Comparison of ENCODE assay signal across 8 mouse cellular contexts in genomic region chr16:29683563-29683962, GRCm38 (mm10).
DNase-seq lines count a peak whose midpoint lies in the region; ATAC-seq lines count a peak whose summit lies in the region.

No protein-coding gene starts in this region.

- DNase-seq in ovary, postnatal 36 days (ENCODE audit: low spot score): peak; percentile 59
- no peak for DNase-seq in ovary, postnatal 14 days (ENCODE audit: low spot score)
- peak; percentile 45 to 67 for DNase-seq in kidney, postnatal 36 days
- DNase-seq in urinary bladder, adult 2 months (ENCODE audit: low spot score): no peak
- DNase-seq in cerebellum, adult 8-10 months: no peak

- 21% methylated on average over 12 of the region's 12 CpGs for WGBS in heart, embryonic 16.5 days
- 18% methylated on average over 12 of the region's 12 CpGs for WGBS in stomach, embryonic 16.5 days

- 0 out of 2 replicates have a peak, but pooled peaks cover 2% of the 10 kb centered on the region for H3K9me3 ChIP-seq in heart, embryonic 16.5 days (replicated peaks; ENCODE audit: control insufficient read depth, low read length)
- no peaks in the 10 kb centered on the region for H3K9me3 ChIP-seq in stomach, embryonic 16.5 days (replicated peaks; ENCODE audit: control insufficient read depth, low read length)

- H3K4me3 ChIP-seq in heart, embryonic 16.5 days (ENCODE audit: low read length): no peak overlapping the region
- H3K4me3 ChIP-seq in stomach, embryonic 16.5 days (replicated peaks; ENCODE audit: low read length): no peak overlapping the region

- H3K4me1 ChIP-seq in heart, embryonic 16.5 days (ENCODE audit: control insufficient read depth, insufficient read depth, low read length): peaks cover 3% of the 10 kb centered on the region; the same call in 1 of the 2 replicates
- H3K4me1 ChIP-seq in stomach, embryonic 16.5 days (ENCODE audit: control insufficient read depth, insufficient read depth, low read length): peaks cover 8% of the 10 kb centered on the region

- H3K9ac ChIP-seq in heart, embryonic 16.5 days (ENCODE audit: low read length): no peak overlapping the region
- 0 out of 2 replicates have a peak overlapping the region, but pooled peaks have one; percentile 3 for H3K9ac ChIP-seq in stomach, embryonic 16.5 days (ENCODE audit: low read length)

- peak overlapping the region; percentile 24 for H3K4me2 ChIP-seq in heart, embryonic 16.5 days (ENCODE audit: low read depth, low read length)
- H3K4me2 ChIP-seq in stomach, embryonic 16.5 days (ENCODE audit: low read depth, low read length): no peak overlapping the region

- no peak for ATAC-seq in heart, embryonic 16.5 days (replicated peaks; ENCODE audit: extremely low read depth, insufficient read depth, low FRiP score)
- ATAC-seq in stomach, embryonic 16.5 days (ENCODE audit: insufficient read depth, low FRiP score): peak; percentile 51; the same call in 1 of the 2 replicates
- ATAC-seq in erythroid progenitor cell, adult 5-6 weeks (replicated peaks; ENCODE audit: low FRiP score, poor library complexity, severe bottlenecking): no peak

- no peak overlapping the region for H3K27ac ChIP-seq in heart, embryonic 16.5 days (ENCODE audit: low read length)
- no peak overlapping the region; the same call in 1 of the 2 replicates for H3K27ac ChIP-seq in stomach, embryonic 16.5 days (ENCODE audit: low read length)

- no peaks in the 10 kb centered on the region for H3K36me3 ChIP-seq in heart, embryonic 16.5 days (ENCODE audit: control insufficient read depth, insufficient read depth)
- no peaks in the 10 kb centered on the region for H3K36me3 ChIP-seq in stomach, embryonic 16.5 days (ENCODE audit: control insufficient read depth, insufficient read depth, low read length)

- H3K27me3 ChIP-seq in heart, embryonic 16.5 days (ENCODE audit: control insufficient read depth, insufficient read depth, low read length): no peaks in the 10 kb centered on the region
- H3K27me3 ChIP-seq in stomach, embryonic 16.5 days (ENCODE audit: control insufficient read depth, insufficient read depth, low read length): no peaks in the 10 kb centered on the region

Comparison
In these comparisons a context has a peak if more than half of its experiments do, and no peak if none do; other contexts are left out.
1. DNase-seq: peak in ovary, postnatal 36 days (single experiment) and kidney, postnatal 36 days (2 of 2); none in ovary, postnatal 14 days (single experiment), urinary bladder, adult 2 months (single experiment) and cerebellum, adult 8-10 months (single experiment).